Mouse (Mus musculus) limb, embryonic 14.5 days (tissue): ENCODE measurements around the gene Fbxl4. TPM values are rescaled to one million over a fixed set of nuclear protein-coding genes. Genes with fewer than 3 reads are reported as not detected.

ENCODE experiments used
- ATAC-seq: fragments of 200-750 bp; cut with Nextera tagmentation; 2 replicates; pipeline ENCODE4 v1.8.0; 2017; ENCODE audit warnings: low read depth, moderate number of reproducible peaks, moderate TSS enrichment; ENCODE audit not compliant: low FRiP score
- DNase-seq: peaks from one replicate; pipeline ENCODE4 v3.0.0-alpha.2; 2015; ENCODE audit warnings: low spot score
- H3K27ac ChIP-seq: fragments of 300-500 bp; sonication (generic); replicated peaks from 2 replicates; pipeline ENCODE4 v1.5.1; 2014; ENCODE audit warnings: low read depth, mild to moderate bottlenecking, low read length, moderate library complexity, mixed read lengths
- H3K27me3 ChIP-seq: fragments of 300-500 bp; sonication (generic); 2 replicates; pipeline ENCODE4 v1.6.1; 2014; ENCODE audit warnings: low read length, mixed read lengths; ENCODE audit not compliant: control insufficient read depth, insufficient read depth
- H3K36me3 ChIP-seq: fragments of 300-500 bp; sonication (generic); 2 replicates; pipeline ENCODE4 v1.6.1; 2014; ENCODE audit warnings: mild to moderate bottlenecking, low read length, moderate library complexity, mixed read lengths; ENCODE audit not compliant: control insufficient read depth, insufficient read depth
- H3K4me1 ChIP-seq: fragments of 300-500 bp; sonication (generic); 2 replicates; pipeline ENCODE4 v1.6.1; 2014; ENCODE audit warnings: antibody characterized with exemption, low read length, mixed read lengths; ENCODE audit not compliant: control insufficient read depth, insufficient read depth
- H3K4me2 ChIP-seq: fragments of 300-500 bp; sonication (generic); replicated peaks from 2 replicates; pipeline ENCODE4 v1.6.1; 2014; ENCODE audit warnings: low read depth, mild to moderate bottlenecking, low read length, moderate library complexity; ENCODE audit not compliant: severe bottlenecking
- H3K4me3 ChIP-seq: fragments of 300-500 bp; sonication (generic); replicated peaks from 2 replicates; pipeline ENCODE4 v1.5.1; 2014; ENCODE audit warnings: low read length
- H3K9ac ChIP-seq: fragments of 300-500 bp; sonication (generic); 2 replicates; pipeline ENCODE4 v1.6.1; 2014; ENCODE audit warnings: mild to moderate bottlenecking, low read depth, low read length, moderate library complexity; ENCODE audit not compliant: severe bottlenecking
- H3K9me3 ChIP-seq: fragments of 300-500 bp; sonication (generic); 2 replicates; pipeline ENCODE4 v1.6.1; 2016; ENCODE audit warnings: low read length; ENCODE audit not compliant: control insufficient read depth
- POLR2A ChIP-seq: fragments of 200-500 bp; IDR thresholded peaks from 2 replicates; pipeline ENCODE4 v1.8.0; 2012; ENCODE audit warnings: inconsistent platforms, mild to moderate bottlenecking, moderate library complexity, borderline replicate concordance; ENCODE audit not compliant: insufficient read depth, insufficient read length; ENCODE audit errors: extremely low read depth
- WGBS: fragments of 180-500 bp; shearing (Covaris S2); extraction: QIAGEN DNeasy Blood & Tissue Kit; methylation state at CpG from one replicate; pipeline ENCODE4 v1.1.7; 2014; 5-methylcytosine and 5-hydroxymethylcytosine counted together
- polyA plus RNA-seq, 2 experiments: library from polyadenylated mRNA; depleted of rRNA in 1 of 2; stranded (reverse) in 1 of 2; unstranded in 1 of 2; fragments of >200 nt; fragmentation: Nextera tagmentation in 1 of 2; extraction: Ambion mirVana in 1 of 2; gene quantifications; 2 replicates each; pipeline versions ENCODE4 v1.2.1 to v1.2.3; 2012 to 2014

The Fbxl4 gene
- polyA plus RNA-seq, 2 experiments, result 14.9 to 18.1 TPM

GRCm38 (mm10) chr4:22476967-22477710 is 119.8 kb downstream of the Fbxl4 start:
- 0 out of 2 replicates have a peak, but pooled peaks have one; percentile 70 for ATAC-seq
- peaks cover 3% of the 10 kb centered on the region; the same call in 1 of the 2 replicates for H3K4me1 ChIP-seq
- no peak overlapping the region for H3K27ac ChIP-seq
- no peak for TF ChIP-seq POLR2A
- no peaks in the 10 kb centered on the region for H3K36me3 ChIP-seq
- H3K27me3 ChIP-seq, result peaks cover 60% of the 10 kb centered on the region
- H3K4me3 ChIP-seq, result peak overlapping the region; percentile 38
- peak; percentile 79 for DNase-seq
- H3K9me3 ChIP-seq, result no peaks in the 10 kb centered on the region
- WGBS, result 2% methylated on average over 23 of the region's 23 CpGs
- peak overlapping the region; percentile 29 for H3K9ac ChIP-seq
- H3K4me2 ChIP-seq, result peak overlapping the region; percentile 81

- TF ChIP-seq POLR2A, result no peak
- Histone ChIP-seq H3K4me3 (peak overlapping the region; percentile 38), H3K27me3 (peaks cover 65% of the 10 kb centered on the region), H3K9me3 (no peaks in the 10 kb centered on the region), H3K36me3 (no peaks in the 10 kb centered on the region), H3K27ac (no peak overlapping the region), H3K4me2 (peak overlapping the region; percentile 81), H3K4me1 (peaks cover 3% of the 10 kb centered on the region; the same call in 1 of the 2 replicates), H3K9ac (peak overlapping the region; percentile 29)
- no peak for ATAC-seq
- WGBS, result 1% methylated on average over 19 of the region's 28 CpGs
- DNase-seq, result no peak
Observed at GRCm38 (mm10) chr4:22477711-22478230, 120.4 kb downstream of the Fbxl4 start.

- H3K27me3 ChIP-seq, result peaks cover 75% of the 10 kb centered on the region
- H3K4me1 ChIP-seq, result peaks cover 3% of the 10 kb centered on the region; the same call in 1 of the 2 replicates
- ATAC-seq (no peak), DNase-seq (no peak)
- no peak overlapping the region for H3K4me3 ChIP-seq
- H3K27ac ChIP-seq, result no peak overlapping the region
- no peak overlapping the region for H3K9ac ChIP-seq
- no peak for TF ChIP-seq POLR2A
- no peak overlapping the region for H3K4me2 ChIP-seq
- H3K36me3 ChIP-seq, result no peaks in the 10 kb centered on the region
- no peaks in the 10 kb centered on the region for H3K9me3 ChIP-seq
- 3% methylated on average over 26 of the region's 30 CpGs for WGBS
Observed at GRCm38 (mm10) chr4:22478488-22479367, 121.4 kb downstream of the Fbxl4 start.

GRCm38 (mm10) chr4:22479368-22480090 is 122.2 kb downstream of the Fbxl4 start:
- no peak for TF ChIP-seq POLR2A
- Histone ChIP-seq H3K36me3 (no peaks in the 10 kb centered on the region), H3K27me3 (peaks cover 83% of the 10 kb centered on the region), H3K4me1 (peaks cover 3% of the 10 kb centered on the region; the same call in 1 of the 2 replicates), H3K4me2 (no peak overlapping the region), H3K27ac (no peak overlapping the region), H3K4me3 (no peak overlapping the region), H3K9me3 (no peaks in the 10 kb centered on the region), H3K9ac (no peak overlapping the region)
- under 1% methylated on average over 27 of the region's 28 CpGs for WGBS
- ATAC-seq (no peak), DNase-seq (no peak)
